Mouse (Mus musculus) adrenal gland, adult 8-10 months (tissue): Measurements from ENCODE around the gene Ddx19a. TPM values are rescaled to one million over a fixed set of nuclear protein-coding genes. Genes with fewer than 3 reads are reported as not detected.
"Not testable (repeated sequence)": the region's sequence is repeated elsewhere in the genome, so short reads cannot be mapped to it uniquely, and the experiment has no call there.

ENCODE experiments used
- DNase-seq: peaks from one replicate; pipeline ENCODE4 v3.0.0; 2022
- microRNA-seq, 2 experiments: library from miRNA; unstranded; fragments of <30 nt; microRNA quantifications; one replicate each; pipeline ENCODE4 v1.2.0; 2022
- total RNA-seq, 4 experiments: library from RNA; stranded (reverse); gene quantifications; 2 replicates each; pipeline ENCODE4 v1.2.4; 2022

Ddx19a gene
- total RNA-seq, 4 experiments from 2014 or later, result 38.7 to 52.2 (median 44.5) TPM

DNA sequence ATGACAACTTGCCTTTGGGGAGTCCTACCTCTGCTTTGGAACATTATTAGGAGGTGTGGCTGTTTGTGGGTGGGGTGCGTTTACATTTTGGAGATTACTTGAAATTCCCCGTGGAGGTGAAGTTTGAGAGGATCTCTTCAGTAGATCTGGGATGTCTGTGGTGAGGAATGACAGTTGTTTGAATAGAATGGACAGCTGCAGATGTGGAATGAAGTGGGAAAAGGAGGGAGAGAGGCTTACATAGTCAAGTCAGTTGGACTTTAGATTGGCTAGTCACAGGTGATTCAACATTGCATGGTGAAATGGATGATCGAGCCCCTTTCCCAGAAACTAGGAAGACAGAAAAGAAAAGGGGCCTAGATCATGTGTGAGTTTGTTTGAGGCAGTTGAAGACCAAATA is 65.2 kb downstream of the Ddx19a start:
- DNase-seq, result no peak

DNA sequence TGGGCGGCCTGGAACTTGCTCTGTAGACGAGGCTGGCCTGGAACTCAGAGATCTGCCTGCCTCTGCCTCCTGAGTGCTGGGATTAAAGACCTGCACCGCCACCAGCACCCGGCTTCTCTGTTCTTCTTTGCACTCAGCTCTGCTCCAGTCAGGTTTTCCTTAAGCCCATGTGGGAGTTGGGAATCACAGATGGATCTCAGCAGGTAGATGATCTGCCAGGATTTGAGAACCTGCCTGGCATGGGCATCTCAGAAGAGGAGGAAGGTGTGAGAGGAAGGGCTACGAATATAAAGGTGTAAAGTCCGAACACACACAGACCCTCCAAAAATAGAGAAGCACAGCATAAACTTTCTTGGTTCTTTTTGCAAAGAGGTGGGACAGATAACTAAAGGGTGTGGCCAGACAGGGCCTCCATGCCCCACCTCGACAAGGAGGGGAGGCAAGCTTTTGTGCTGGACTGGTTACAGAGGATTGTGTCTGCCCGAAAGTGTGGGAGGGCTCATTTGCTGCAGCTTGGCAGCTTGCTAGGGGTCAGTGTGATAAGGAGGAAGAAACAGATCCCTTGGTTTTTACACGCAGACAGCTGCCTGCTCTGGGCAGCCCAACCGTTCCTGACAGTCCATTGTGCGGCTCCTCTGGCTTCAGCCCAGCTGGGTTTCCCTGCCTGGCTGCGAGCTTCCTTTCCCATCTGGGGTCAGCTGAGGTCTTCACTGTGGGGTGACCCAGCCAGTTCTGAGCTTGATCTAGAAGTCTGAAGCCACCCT is 66.2 kb downstream of the Ddx19a start:
- DNase-seq, result peak; percentile 43

DNA sequence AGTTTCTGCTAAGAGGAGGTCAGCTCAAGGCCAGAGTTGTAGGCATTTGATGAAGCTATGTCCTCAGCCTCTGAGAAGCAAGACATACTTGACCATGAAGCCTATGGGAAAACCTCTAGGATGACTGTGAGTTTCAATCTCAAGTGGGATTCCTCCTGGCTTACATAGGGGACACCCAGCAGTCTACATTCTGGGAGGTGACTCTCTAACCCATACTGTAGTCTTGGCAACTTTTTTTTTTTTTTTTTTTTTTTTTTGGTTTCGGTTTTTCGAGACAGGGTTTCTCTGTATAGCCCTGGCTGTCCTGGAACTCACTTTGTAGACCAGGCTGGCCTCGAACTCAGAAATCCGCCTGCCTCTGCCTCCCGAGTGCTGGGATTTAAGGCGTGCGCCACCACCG is 67.9 kb downstream of the Ddx19a start:
- DNase-seq, result not testable (repeated sequence)

DNA sequence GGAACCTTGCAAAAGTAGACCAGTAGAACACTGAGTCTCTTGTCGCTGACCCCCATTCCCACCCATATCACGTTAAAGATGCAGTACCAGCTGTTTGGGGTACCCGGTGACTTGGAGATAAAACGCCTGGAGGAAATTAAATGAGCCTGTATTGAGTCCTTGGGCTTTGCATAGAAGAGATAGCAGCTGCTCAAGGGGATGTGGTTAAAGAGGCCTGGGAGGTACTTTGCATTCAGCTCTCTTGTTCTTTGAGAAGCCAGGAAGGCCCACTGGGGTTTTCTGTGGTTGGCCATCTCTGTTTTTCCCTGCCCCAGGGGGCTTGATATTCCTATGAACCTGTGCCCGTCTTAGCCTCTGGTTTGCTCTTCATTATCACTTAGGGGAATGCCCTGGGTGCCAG is 68.5 kb downstream of the Ddx19a start:
- no peak for DNase-seq

DNA sequence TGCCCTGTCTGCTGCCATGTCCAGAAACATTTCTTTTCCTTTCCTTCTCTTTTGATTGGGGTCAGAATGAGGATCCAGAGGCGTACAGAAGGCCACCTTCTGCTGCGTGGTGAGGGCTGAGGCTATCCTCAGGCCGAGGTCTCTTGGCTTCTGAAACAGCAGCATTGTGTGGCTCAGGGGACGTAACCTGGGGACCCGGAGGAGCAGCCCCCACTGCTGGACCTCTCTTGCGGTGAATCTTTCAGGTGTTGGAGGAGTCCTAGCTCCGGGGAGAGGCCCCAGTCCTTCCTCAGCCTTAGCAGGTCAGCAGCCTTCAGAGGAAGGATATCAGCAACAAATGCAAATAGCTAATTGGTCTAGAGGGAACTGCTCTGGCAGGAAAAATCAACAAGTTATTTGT is 69.2 kb downstream of the Ddx19a start:
- no peak for DNase-seq

DNA sequence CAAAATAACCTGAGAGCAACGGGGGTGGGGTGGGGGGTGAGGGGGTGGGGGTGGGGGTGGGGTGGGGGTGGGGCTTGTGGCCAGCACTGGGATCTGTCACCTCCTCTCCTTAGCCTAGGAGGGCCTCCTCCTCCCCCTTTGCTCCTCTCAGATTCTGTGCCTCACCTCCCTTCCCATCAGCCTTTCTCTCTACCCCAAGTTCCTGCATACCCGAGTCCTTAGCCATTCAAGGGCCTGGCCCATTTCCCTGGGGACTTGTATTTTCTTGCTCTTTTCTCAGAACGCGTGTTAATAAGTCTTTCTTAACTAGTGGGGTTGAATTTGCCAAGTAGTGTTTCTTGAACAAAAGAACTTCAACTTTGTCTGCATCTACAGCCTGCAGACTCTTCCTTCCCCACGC is 70.9 kb downstream of the Ddx19a start:
- no peak for DNase-seq

DNA sequence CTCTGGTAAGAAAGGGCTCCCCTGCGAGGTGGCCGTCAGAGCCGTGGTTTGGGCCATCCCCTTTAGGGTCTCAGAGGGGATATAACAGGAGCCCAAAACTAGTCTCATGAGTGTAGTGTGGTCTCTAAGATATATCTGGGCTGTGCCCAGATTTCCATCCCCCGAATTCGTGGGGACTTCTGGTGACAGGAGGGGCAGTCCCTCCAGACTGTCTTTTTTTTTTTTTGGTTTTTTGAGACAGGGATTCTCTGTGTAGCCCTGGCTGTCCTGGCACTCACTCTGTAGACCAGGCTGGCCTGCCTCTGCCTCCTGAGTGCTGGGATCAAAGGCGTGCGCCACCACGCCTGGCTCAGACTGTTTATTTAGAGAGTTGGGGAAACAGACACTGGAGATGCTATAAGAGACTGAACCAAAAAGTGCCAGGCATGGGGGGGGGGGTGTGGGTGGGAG is 71.9 kb downstream of the Ddx19a start:
- DNase-seq, result no peak

Small RNA genes within 50 kb of the gene (microRNA-seq; reads per million reads assigned to microRNA genes)
- gene Gm24103 (0 reads per million in 2 experiments), gene Mir3473d (0 to 0.18 reads per million in 2 experiments)

Other genes starting within 250 kb of the Ddx19a start
- gene Il34, start 191.9 kb downstream of the Ddx19a start, total RNA-seq, result 100 to 1,000 TPM in 1 of 4 experiments, 10 to 100 TPM in 3; 51.6 to 101 (median 76.5) TPM
- gene Cog4, start 151.2 kb downstream of the Ddx19a start, total RNA-seq, result 100 to 1,000 TPM in 1 of 4 experiments, 10 to 100 TPM in 3; 76.3 to 100 (median 88.2) TPM
- 10 to 100 TPM; 68.4 to 87.8 (median 77.1) TPM for gene Sf3b3, start 151.0 kb downstream of the Ddx19a start, total RNA-seq
- 10 to 100 TPM; 11.1 to 19.0 (median 15.8) TPM for gene Fuk, start 95.3 kb downstream of the Ddx19a start, total RNA-seq
- gene St3gal2, start 77.9 kb downstream of the Ddx19a start, total RNA-seq, result 10 to 100 TPM; 19.1 to 41.1 (median 27.7) TPM
- 10 to 100 TPM; 10.1 to 14.3 (median 12.9) TPM for gene Ddx19b, start 34.0 kb upstream of the Ddx19a start, total RNA-seq
- 100 to 1,000 TPM in 3 of 4 experiments, 10 to 100 TPM in 1; 97.1 to 142 (median 126) TPM for gene Aars, start 35.3 kb upstream of the Ddx19a start, total RNA-seq
- gene Exosc6, start 58.5 kb upstream of the Ddx19a start, total RNA-seq, result not detected
- not detected for gene Clec18a, start 94.6 kb upstream of the Ddx19a start, total RNA-seq
- gene Pdpr, start 96.8 kb upstream of the Ddx19a start, total RNA-seq, result 10 to 100 TPM; 36.7 to 47.4 (median 43.6) TPM